In the genomic region with DNA sequence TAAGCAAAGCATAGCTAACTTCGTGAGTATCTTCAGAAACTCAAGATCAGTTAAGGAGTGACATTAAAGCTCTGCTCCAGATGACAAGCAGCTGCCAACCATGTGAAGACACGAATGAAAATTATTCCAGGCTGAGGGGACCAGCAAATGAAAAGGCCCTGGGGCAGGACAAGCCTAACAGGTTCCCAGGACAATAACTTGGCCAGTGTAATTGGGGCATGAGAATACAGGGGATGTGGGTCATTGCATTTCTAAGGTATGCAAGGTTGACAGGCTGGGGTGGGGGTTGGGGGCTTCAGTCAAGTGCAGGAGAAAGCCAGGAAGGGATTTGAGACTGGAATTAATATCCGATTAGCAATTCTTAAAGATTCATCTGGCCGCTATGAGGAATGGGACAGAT, we compare ENCODE assay signal across 27 mouse cellular contexts.
"Had no signal": no experiment of that assay in that cellular context is flagged by ENCODE, and none has a peak within 500 bp of the region (broad histone marks: within the 10 kb centered on the region; RNA-seq: fewer than 3 reads in every experiment).

No protein-coding gene starts in this region.

- H3K27me3 ChIP-seq: heart, embryonic 13.5 days; heart, embryonic 15.5 days; intestine, embryonic 15.5 days had no signal

- H3K4me2 ChIP-seq: heart, embryonic 11.5 days; heart, embryonic 13.5 days; heart, embryonic 15.5 days; hindbrain, embryonic 12.5 days; hindbrain, embryonic 14.5 days; intestine, embryonic 15.5 days; limb, embryonic 12.5 days; liver, embryonic 11.5 days had no signal

- H3K36me3 ChIP-seq: heart, embryonic 13.5 days; heart, embryonic 15.5 days; hindbrain, embryonic 10.5 days; hindbrain, embryonic 12.5 days; intestine, embryonic 15.5 days; limb, embryonic 12.5 days had no signal

- H3K9ac ChIP-seq: forebrain, postnatal 0 days; heart, embryonic 13.5 days; heart, embryonic 15.5 days; hindbrain, embryonic 12.5 days; hindbrain, embryonic 14.5 days; intestine, embryonic 15.5 days; limb, embryonic 12.5 days had no signal

- H3K9me3 ChIP-seq: heart, embryonic 15.5 days; hindbrain, embryonic 10.5 days; hindbrain, embryonic 12.5 days; intestine, embryonic 15.5 days had no signal

- H3K4me1 ChIP-seq: heart, embryonic 15.5 days; intestine, embryonic 15.5 days had no signal

- ATAC-seq: forebrain, postnatal 0 days; hindbrain, embryonic 16.5 days; inflammation-experienced regulatory T-cells, adult 6 months; intestine, embryonic 15.5 days; intestine, postnatal 0 days had no signal

- DNase-seq: forebrain, postnatal 0 days; gastrocnemius, adult 2 months; gastrocnemius, postnatal 10 days; gastrocnemius, postnatal 25 days; heart, adult 18-20 months; heart, postnatal 14 days; heart, postnatal 4 days; kidney, adult 18-20 months; kidney, adult 8-10 months; kidney, postnatal 10 days; kidney, postnatal 25 days; kidney, postnatal 4 days; left cerebral cortex, postnatal 4 days; liver had no signal

- H3K4me3 ChIP-seq: gastrocnemius, adult 2 months; heart, embryonic 13.5 days; heart, embryonic 15.5 days; hindbrain, embryonic 10.5 days; hindbrain, embryonic 12.5 days; intestine, embryonic 15.5 days; layer of hippocampus, adult 2 months; limb, embryonic 12.5 days had no signal

- H3K27ac ChIP-seq: gastrocnemius, adult 2 months; heart, embryonic 13.5 days; heart, embryonic 15.5 days; hindbrain, embryonic 10.5 days; hindbrain, embryonic 12.5 days; hindbrain, embryonic 14.5 days; intestine, embryonic 15.5 days; layer of hippocampus, adult 2 months; limb, embryonic 12.5 days had no signal
